Mouse (Mus musculus): ENCODE data around the gene Cox10. TPM values are rescaled to one million over a fixed set of nuclear protein-coding genes. Genes with fewer than 3 reads are reported as not detected.

Gene Cox10
- polyA plus RNA-seq, 1 experiment: 26.1 TPM

GRCm38 (mm10) chr11:64027423-64027822, 51.8 kb downstream of the Cox10 start:
- no peaks in the 10 kb centered on the region for H3K9me3 ChIP-seq
- no peaks in the 10 kb centered on the region for H3K27me3 ChIP-seq (replicated peaks)
- no peak for TF ChIP-seq GATA1 (IDR thresholded peaks at IDR 0.05; ENCODE audit: borderline replicate concordance, low read length)
- TF ChIP-seq FLI1 (IDR thresholded peaks at IDR 0.05; ENCODE audit: low read length): no peak
- peaks cover 7% of the 10 kb centered on the region for H3K36me3 ChIP-seq (replicated peaks; ENCODE audit: low read length)
- no peak overlapping the region for H3K4me3 ChIP-seq (replicated peaks)
- H3K4me1 ChIP-seq: peaks cover 14% of the 10 kb centered on the region

- Histone ChIP-seq H3K9me3 (no peaks in the 10 kb centered on the region), H3K4me3 (replicated peaks) (no peak overlapping the region), H3K4me1 (peaks cover 11% of the 10 kb centered on the region), H3K36me3 (replicated peaks; ENCODE audit: low read length) (peaks cover 4% of the 10 kb centered on the region), H3K27me3 (replicated peaks) (no peaks in the 10 kb centered on the region)
- no peak for TF ChIP-seq FLI1 (IDR thresholded peaks at IDR 0.05; ENCODE audit: low read length)
- no peak for TF ChIP-seq GATA1 (IDR thresholded peaks at IDR 0.05; ENCODE audit: borderline replicate concordance, low read length)
Measured at GRCm38 (mm10) chr11:64025843-64026242, 53.4 kb downstream of the Cox10 start.

- no peaks in the 10 kb centered on the region for H3K27me3 ChIP-seq (replicated peaks)
- H3K9me3 ChIP-seq: no peaks in the 10 kb centered on the region
- TF ChIP-seq FLI1 (IDR thresholded peaks at IDR 0.05; ENCODE audit: low read length) (no peak), GATA1 (IDR thresholded peaks at IDR 0.05; ENCODE audit: borderline replicate concordance, low read length) (no peak)
- no peak overlapping the region for H3K4me3 ChIP-seq (replicated peaks)
- peaks cover 11% of the 10 kb centered on the region for H3K4me1 ChIP-seq
- H3K36me3 ChIP-seq (replicated peaks; ENCODE audit: low read length): no peaks in the 10 kb centered on the region
Measured at GRCm38 (mm10) chr11:64024575-64024974, 54.7 kb downstream of the Cox10 start.

- Histone ChIP-seq H3K27me3 (replicated peaks) (no peaks in the 10 kb centered on the region), H3K9me3 (no peaks in the 10 kb centered on the region), H3K4me3 (replicated peaks) (no peak overlapping the region), H3K36me3 (replicated peaks; ENCODE audit: low read length) (no peaks in the 10 kb centered on the region), H3K4me1 (peaks cover 11% of the 10 kb centered on the region)
- no peak for TF ChIP-seq FLI1 (IDR thresholded peaks at IDR 0.05; ENCODE audit: low read length)
- TF ChIP-seq GATA1 (IDR thresholded peaks at IDR 0.05; ENCODE audit: borderline replicate concordance, low read length): no peak
Measured at GRCm38 (mm10) chr11:64023380-64023981, 55.8 kb downstream of the Cox10 start.

GRCm38 (mm10) chr11:64022403-64023047, 56.7 kb downstream of the Cox10 start:
- no peaks in the 10 kb centered on the region for H3K27me3 ChIP-seq (replicated peaks)
- H3K4me3 ChIP-seq (replicated peaks): no peak overlapping the region
- no peak for TF ChIP-seq GATA1 (IDR thresholded peaks at IDR 0.05; ENCODE audit: borderline replicate concordance, low read length)
- no peaks in the 10 kb centered on the region for H3K36me3 ChIP-seq (replicated peaks; ENCODE audit: low read length)
- H3K9me3 ChIP-seq: no peaks in the 10 kb centered on the region
- H3K4me1 ChIP-seq: peaks cover 11% of the 10 kb centered on the region

- no peaks in the 10 kb centered on the region for H3K27me3 ChIP-seq (replicated peaks)
- TF ChIP-seq FLI1 (IDR thresholded peaks at IDR 0.05; ENCODE audit: low read length) (no peak), GATA1 (IDR thresholded peaks at IDR 0.05; ENCODE audit: borderline replicate concordance, low read length) (no peak)
- no peaks in the 10 kb centered on the region for H3K36me3 ChIP-seq (replicated peaks; ENCODE audit: low read length)
- H3K4me1 ChIP-seq: peaks cover 7% of the 10 kb centered on the region
- no peak overlapping the region for H3K4me3 ChIP-seq (replicated peaks)
- no peaks in the 10 kb centered on the region for H3K9me3 ChIP-seq
Measured at GRCm38 (mm10) chr11:64019235-64019634, 60.0 kb downstream of the Cox10 start.

- H3K4me3 ChIP-seq (replicated peaks): no peak overlapping the region
- H3K36me3 ChIP-seq (replicated peaks; ENCODE audit: low read length): no peaks in the 10 kb centered on the region
- no peaks in the 10 kb centered on the region for H3K27me3 ChIP-seq (replicated peaks)
- TF ChIP-seq GATA1 (IDR thresholded peaks at IDR 0.05; ENCODE audit: borderline replicate concordance, low read length): no peak
- no peak for TF ChIP-seq FLI1 (IDR thresholded peaks at IDR 0.05; ENCODE audit: low read length)
- peaks cover 7% of the 10 kb centered on the region for H3K4me1 ChIP-seq
- no peaks in the 10 kb centered on the region for H3K9me3 ChIP-seq
Measured at GRCm38 (mm10) chr11:64018165-64018564, 61.1 kb downstream of the Cox10 start.

- peaks cover 3% of the 10 kb centered on the region; the same call in 1 of the 2 replicates for H3K4me1 ChIP-seq
- no peaks in the 10 kb centered on the region; the same call in 1 of the 2 replicates for H3K9me3 ChIP-seq
- no peak for TF ChIP-seq FLI1 (IDR thresholded peaks at IDR 0.05; ENCODE audit: low read length)
- TF ChIP-seq GATA1 (IDR thresholded peaks at IDR 0.05; ENCODE audit: borderline replicate concordance, low read length): no peak
- no peak overlapping the region for H3K4me3 ChIP-seq (replicated peaks)
- H3K27me3 ChIP-seq (replicated peaks): no peaks in the 10 kb centered on the region
- H3K36me3 ChIP-seq (replicated peaks; ENCODE audit: low read length): peaks cover 3% of the 10 kb centered on the region
Measured at GRCm38 (mm10) chr11:64015309-64015708, 64.0 kb downstream of the Cox10 start.

GRCm38 (mm10) chr11:64010724-64011496, 68.4 kb downstream of the Cox10 start:
- Histone ChIP-seq H3K36me3 (replicated peaks; ENCODE audit: low read length) (peaks cover 3% of the 10 kb centered on the region), H3K9me3 (peaks cover 8% of the 10 kb centered on the region), H3K27me3 (replicated peaks) (no peaks in the 10 kb centered on the region), H3K4me3 (replicated peaks) (peak overlapping the region; percentile 6), H3K4me1 (peaks cover 3% of the 10 kb centered on the region; the same call in 1 of the 2 replicates)
- TF ChIP-seq GATA1 (IDR thresholded peaks at IDR 0.05; ENCODE audit: borderline replicate concordance, low read length) (no peak), FLI1 (IDR thresholded peaks at IDR 0.05; ENCODE audit: low read length) (no peak)

- Histone ChIP-seq H3K4me3 (replicated peaks) (no peak overlapping the region), H3K9me3 (peaks cover 3% of the 10 kb centered on the region; the same call in 1 of the 2 replicates), H3K36me3 (replicated peaks; ENCODE audit: low read length) (no peaks in the 10 kb centered on the region), H3K4me1 (peaks cover 35% of the 10 kb centered on the region), H3K27me3 (replicated peaks) (no peaks in the 10 kb centered on the region)
- TF ChIP-seq FLI1 (IDR thresholded peaks at IDR 0.05; ENCODE audit: low read length) (no peak), GATA1 (IDR thresholded peaks at IDR 0.05; ENCODE audit: borderline replicate concordance, low read length) (no peak)
Measured at GRCm38 (mm10) chr11:64004152-64004551, 75.1 kb downstream of the Cox10 start.

Measured in megakaryocyte, embryonic 14.5 days (primary cell).